Mouse (Mus musculus): ENCODE measurements around the gene Pank4. TPM values are rescaled to one million over a fixed set of nuclear protein-coding genes. Genes with fewer than 3 reads are reported as not detected.

Pank4 gene
- polyA plus RNA-seq, 1 experiment from 2014 or later: 20.7 TPM

Other genes starting within 250 kb of the Pank4 start
- gene Ttc34, start 126.7 kb upstream of the Pank4 start, polyA plus RNA-seq (2015; fragmentation: Nextera tagmentation; extraction: Ambion mirVana): not detected in 2 replicates
- gene Mmel1, start 94.5 kb upstream of the Pank4 start, polyA plus RNA-seq (2015; fragmentation: Nextera tagmentation; extraction: Ambion mirVana): 2.4 and 2.7 TPM in 2 replicates
- gene Fam213b, start 65.0 kb upstream of the Pank4 start, polyA plus RNA-seq (2015; fragmentation: Nextera tagmentation; extraction: Ambion mirVana): 7.4 and 8.5 TPM in 2 replicates
- 54.3 and 59.8 TPM in 2 replicates for gene Tnfrsf14, start 35.6 kb upstream of the Pank4 start, polyA plus RNA-seq (2015; fragmentation: Nextera tagmentation; extraction: Ambion mirVana)
- 0.11 and 0.13 TPM in 2 replicates for gene Hes5, start 3.2 kb upstream of the Pank4 start, polyA plus RNA-seq (2015; fragmentation: Nextera tagmentation; extraction: Ambion mirVana)
- 0.08 TPM in 1 of 2 replicates, not detected in the other for gene Plch2, start 92.7 kb downstream of the Pank4 start, polyA plus RNA-seq (2015; fragmentation: Nextera tagmentation; extraction: Ambion mirVana)
- 8.3 and 8.9 TPM in 2 replicates for gene Pex10, start 102.9 kb downstream of the Pank4 start, polyA plus RNA-seq (2015; fragmentation: Nextera tagmentation; extraction: Ambion mirVana)
- gene Rer1, start 122.3 kb downstream of the Pank4 start, polyA plus RNA-seq (2015; fragmentation: Nextera tagmentation; extraction: Ambion mirVana): 75.1 and 79.9 TPM in 2 replicates
- gene Morn1, start 122.5 kb downstream of the Pank4 start, polyA plus RNA-seq (2015; fragmentation: Nextera tagmentation; extraction: Ambion mirVana): 1.0 and 1.1 TPM in 2 replicates

All from liver, embryonic 16.5 days (tissue).